Mouse (Mus musculus): Measurements from ENCODE around the gene Hemk1.

- no peak for TF ChIP-seq CTCF (IDR thresholded peaks at IDR 0.05; ENCODE audit: low read depth, low read length)
- TF ChIP-seq GATA1 (IDR thresholded peaks at IDR 0.05; ENCODE audit: borderline replicate concordance, low read length) = no peak
Measured at GRCm38 (mm10) chr9:107307099-107307872, 30.9 kb downstream of the Hemk1 start.
